Mouse (Mus musculus): Measurements from ENCODE around the gene Ercc1.

GRCm38 (mm10) chr7:19394484-19394883 lies 49.9 kb downstream of the Ercc1 start:
- no peak for TF ChIP-seq CTCF (IDR thresholded peaks at IDR 0.05; ENCODE audit: low read depth, low read length)
- no peak for TF ChIP-seq POLR2A (IDR thresholded peaks at IDR 0.05; ENCODE audit: borderline replicate concordance, low read depth, low read length)
